Mouse (Mus musculus) heart, embryonic 15.5 days (tissue): ENCODE data around the gene Olfr535. TPM values are rescaled to one million over a fixed set of nuclear protein-coding genes. Genes with fewer than 3 reads are reported as not detected.

ENCODE experiments used
- polyA plus RNA-seq: library from polyadenylated mRNA; unstranded; fragments of >200 nt; fragmentation: Nextera tagmentation; extraction: Ambion mirVana; gene quantifications from 2 replicates; pipeline ENCODE4 v1.2.1, GENCODE M21; 2015

The Olfr535 gene
- polyA plus RNA-seq, 1 experiment from 2014 or later: not detected

Other genes starting within 250 kb of the Olfr535 start
- 0.04 and 0.52 TPM in 2 replicates for gene 5830411N06Rik, start 236.9 kb upstream of the Olfr535 start, polyA plus RNA-seq
- not detected in 2 replicates for gene Olfr525, start 163.4 kb upstream of the Olfr535 start, polyA plus RNA-seq
- gene Olfr527, start 150.2 kb upstream of the Olfr535 start, polyA plus RNA-seq: not detected in 2 replicates
- gene Olfr60, start 122.5 kb upstream of the Olfr535 start, polyA plus RNA-seq: not detected in 2 replicates
- not detected in 2 replicates for gene Olfr530, start 107.9 kb upstream of the Olfr535 start, polyA plus RNA-seq
- not detected in 2 replicates for gene Olfr531, start 81.3 kb upstream of the Olfr535 start, polyA plus RNA-seq
- gene Olfr532, start 62.6 kb upstream of the Olfr535 start, polyA plus RNA-seq: not detected in 2 replicates
- not detected in 2 replicates for gene Olfr533, start 20.8 kb upstream of the Olfr535 start, polyA plus RNA-seq
- not detected in 2 replicates for gene Olfr536, start 23.2 kb downstream of the Olfr535 start, polyA plus RNA-seq
- not detected in 2 replicates for gene Olfr538, start 83.7 kb downstream of the Olfr535 start, polyA plus RNA-seq
- not detected in 2 replicates for gene Olfr46, start 117.1 kb downstream of the Olfr535 start, polyA plus RNA-seq
- not detected in 2 replicates for gene Olfr61, start 144.8 kb downstream of the Olfr535 start, polyA plus RNA-seq
- not detected in 2 replicates for gene Olfr53, start 162.2 kb downstream of the Olfr535 start, polyA plus RNA-seq
- gene Olfr539, start 175.7 kb downstream of the Olfr535 start, polyA plus RNA-seq: not detected in 2 replicates
- not detected in 2 replicates for gene Olfr45, start 197.7 kb downstream of the Olfr535 start, polyA plus RNA-seq
- gene Olfr541, start 213.1 kb downstream of the Olfr535 start, polyA plus RNA-seq: not detected in 2 replicates